Mouse (Mus musculus) cerebellum, adult 8-10 months (tissue): ENCODE measurements around the gene Rasal1.

Experiments used
- DNase-seq: peaks from one replicate; pipeline ENCODE4 v3.0.0; 2022

Rasal1 gene

DNA sequence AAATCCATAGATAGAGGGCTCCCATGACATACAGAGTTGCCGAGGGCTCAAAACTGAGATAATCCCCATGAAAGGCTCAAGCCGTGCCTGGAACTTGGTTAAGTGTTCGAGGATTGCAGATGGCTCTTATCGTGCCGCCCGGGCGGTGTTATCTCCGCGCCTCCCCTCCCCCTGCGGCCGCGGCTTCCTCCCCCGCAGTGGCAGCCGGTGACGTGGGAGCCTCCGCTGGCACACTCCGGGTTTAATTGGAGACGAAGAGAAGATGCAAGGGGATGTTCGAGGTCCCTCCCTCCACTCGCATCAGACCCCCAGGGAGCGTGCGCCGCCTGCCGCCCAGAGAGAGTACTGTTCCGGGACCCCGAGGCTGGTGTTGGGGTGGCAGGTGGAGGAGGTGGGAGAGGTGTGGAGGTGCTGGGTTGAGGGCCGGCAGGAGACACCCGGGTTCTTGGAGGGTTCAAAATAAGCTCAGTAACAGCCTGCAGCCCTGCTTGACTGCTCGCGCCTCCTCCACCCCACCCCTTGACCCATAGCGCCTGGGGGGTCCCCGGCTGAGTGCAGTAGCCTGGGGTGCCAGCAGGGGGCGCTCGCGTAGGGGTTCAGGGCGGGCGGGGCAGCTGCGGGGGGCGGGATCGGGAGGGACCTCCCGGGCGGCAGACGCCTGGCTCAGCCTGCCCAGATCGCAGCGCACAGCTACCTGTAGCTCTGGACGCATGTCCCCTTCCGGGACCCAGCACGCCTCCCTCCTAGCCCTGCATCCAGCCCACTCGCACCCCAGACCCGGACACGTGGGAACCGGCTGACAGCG, at the start of gene Rasal1:
Gene Rasal1 (plus strand): TSS at position 244 of the 805 bp plus-strand sequence.
- peak; percentile 45 for DNase-seq

DNA sequence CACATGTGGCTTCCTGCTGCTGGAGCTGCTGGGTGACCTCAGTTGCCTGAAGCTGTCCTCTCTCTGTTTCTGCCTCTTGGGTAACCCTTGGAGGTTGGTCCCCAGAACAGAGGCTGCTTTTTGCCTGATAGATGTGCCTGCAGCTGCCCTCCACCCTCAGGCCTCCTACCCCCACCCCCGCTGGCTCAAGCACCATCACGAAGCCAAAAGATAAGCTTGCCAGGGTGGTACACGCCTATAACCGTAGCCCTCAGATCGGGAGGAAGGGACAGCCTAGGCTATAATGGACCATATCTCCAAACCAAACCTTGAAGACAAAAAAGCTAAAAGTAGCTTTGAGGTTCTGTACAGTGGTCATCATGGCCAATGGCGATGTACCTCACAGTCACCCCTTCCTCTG, 49.0 kb upstream of the Rasal1 start:
- DNase-seq = no peak

DNA sequence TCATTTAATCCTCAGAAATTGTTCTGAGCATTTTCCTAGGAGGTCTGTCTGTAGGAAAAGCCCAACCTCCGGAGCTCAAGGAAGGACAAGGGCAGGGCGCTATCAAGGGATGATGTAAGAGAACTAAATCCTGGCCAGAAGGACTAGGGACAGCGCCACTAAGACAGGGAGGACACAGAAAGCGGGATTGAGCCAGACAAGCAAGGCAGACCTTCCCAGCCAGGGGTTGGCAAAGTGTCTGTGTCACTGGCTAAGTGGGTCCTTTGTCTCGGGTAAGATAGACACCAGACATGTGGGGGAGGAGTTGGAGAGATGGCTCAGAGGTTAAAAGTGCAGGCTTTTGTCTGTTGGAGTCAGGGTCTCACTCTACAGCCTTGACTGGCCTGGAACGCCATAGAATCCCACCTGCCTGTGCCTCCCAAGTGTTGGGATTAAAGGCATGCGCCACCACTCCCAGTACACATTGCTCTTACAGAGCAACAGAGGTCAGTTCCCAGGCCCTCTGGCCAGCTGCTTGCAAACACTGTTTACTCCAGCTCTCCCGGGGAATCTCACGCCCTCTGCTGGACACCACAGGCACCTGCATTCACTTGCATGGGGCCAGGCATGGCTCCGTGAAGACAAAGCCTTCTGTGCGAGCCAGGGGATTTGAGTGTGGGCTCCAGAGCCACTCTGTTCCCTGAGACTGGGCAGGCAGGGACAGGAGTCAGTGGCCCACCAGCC, 47.5 kb upstream of the Rasal1 start:
- DNase-seq = no peak

DNA sequence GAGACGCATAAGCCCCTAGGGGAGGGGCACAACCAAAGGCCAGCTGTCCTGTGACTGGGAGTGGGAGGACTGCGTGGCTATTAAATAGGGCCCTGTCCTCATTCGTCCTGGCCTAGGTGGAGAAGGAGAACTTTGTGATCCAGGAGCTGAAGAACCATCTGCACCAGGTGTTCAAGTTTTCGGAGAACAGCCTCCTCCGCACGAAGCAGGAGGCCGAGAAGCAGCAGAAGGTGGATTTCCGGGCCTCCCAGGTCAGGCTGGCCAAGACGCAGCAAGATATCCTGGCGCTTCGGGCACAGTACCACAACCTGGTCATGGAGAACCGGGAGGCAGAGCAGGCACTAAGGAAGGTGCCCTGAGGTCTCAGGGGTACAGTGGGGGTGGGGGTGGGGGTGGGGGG, 46.4 kb upstream of the Rasal1 start:
- peak; percentile 64 for DNase-seq

DNA sequence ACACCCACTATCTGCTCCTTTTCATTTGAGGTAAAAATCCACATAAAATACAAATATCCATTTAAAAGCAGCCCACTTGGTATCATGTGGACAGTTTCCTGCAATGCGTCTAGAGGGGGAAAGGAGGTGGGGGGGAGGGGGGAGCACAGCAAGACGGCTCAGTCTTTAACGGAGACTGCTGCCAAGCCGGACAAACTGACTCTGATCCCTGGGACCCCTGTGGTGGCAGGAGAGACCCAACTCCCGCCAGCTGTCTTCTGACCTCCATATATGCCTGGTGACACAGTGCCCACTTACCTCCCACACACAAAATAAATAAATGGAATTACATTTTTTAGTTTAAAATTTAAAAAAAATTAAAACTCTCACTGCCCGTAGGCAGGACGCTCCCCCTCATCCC, 45.1 kb upstream of the Rasal1 start:
- no peak for DNase-seq

DNA sequence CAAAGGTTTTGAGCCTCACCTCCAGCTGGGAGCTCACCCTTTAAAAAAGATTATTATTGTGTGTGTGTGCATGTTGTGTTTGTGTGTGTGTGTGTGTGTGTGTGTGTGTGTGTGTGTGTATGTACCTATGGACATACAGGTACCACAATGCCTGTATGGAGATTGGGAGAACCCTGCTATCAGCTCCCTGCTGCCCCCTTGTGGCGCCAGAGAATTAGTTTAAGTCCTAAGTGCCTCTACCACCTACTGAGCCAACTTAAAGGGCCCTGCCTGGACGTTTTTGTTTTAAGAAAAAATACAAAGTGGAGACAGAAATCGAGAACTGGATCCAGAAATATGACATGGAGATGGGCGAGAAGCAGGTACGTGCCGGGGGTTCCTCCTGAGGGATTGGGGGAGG, 43.8 kb upstream of the Rasal1 start:
- DNase-seq = peak; percentile 91

DNA sequence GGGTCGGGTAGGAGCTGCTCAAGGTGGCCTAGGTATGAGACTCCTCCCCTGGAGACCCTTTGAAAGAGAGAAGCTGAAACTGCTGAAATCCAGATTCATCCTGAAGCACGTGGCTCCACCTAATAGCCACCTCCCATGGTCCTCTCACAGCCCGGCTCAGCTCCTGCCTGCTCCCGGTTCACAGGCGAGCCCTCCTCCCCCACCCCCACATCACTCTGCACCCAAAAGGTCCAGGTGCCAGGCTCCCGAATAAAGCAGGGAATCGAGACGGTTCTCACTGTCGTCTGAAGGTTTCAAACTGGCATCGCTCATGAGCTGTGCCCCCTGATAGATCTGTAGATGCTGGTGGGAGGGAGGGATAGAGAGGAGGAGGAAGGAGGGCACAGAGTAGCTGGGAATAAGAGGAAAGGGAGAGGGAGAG, 43.4 kb upstream of the Rasal1 start:
- DNase-seq = no peak

DNA sequence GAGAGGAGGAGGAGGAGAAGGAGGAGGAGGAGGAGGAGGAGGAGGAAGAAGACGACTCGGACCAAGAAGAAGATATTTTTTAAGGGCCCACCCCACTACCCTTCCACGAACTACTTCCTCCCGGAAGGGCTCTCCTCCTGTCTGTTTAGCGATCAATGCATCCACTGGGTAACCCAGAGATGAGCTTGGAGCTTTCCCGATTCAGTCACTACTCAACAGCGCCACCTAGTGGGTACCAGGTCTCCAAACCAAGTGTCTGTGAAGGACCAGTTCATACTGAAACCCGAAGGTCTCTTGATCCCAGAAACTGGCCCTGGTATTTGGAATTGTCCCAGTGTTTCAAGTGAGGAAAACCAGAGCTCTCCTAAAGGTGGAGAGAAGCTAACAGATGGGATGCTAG, 42.9 kb upstream of the Rasal1 start:
- peak; percentile 92 for DNase-seq

DNA sequence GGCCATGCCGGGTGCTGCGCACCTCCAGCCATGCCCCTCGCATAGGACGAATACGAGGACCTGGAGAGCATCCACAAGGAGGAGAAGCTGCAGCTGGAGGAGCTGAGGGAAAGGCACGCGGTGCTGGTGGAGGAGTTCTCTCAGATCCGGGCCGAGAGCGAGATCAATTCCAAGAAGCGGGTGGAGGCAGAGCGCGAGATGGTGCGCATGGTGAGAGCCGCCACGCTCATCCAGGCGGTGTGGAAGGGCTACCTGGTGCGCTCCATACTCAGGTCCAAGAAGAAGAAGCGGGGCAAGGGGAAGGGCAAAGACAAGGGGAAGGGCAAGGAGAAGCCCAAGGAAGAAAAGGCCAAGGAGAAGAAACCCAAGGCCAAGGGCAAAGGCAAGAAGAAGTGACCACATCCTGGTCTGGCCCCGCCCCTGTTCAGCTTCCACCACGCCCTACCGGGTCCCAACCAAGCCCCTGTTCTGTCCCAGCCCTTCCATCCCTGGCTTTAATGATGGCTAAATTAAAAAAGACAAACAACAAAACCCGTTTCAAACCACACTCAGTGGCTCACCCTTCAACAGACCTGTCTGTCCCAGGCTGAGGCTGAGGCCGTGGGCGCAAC, 41.9 kb upstream of the Rasal1 start:
- no peak for DNase-seq

DNA sequence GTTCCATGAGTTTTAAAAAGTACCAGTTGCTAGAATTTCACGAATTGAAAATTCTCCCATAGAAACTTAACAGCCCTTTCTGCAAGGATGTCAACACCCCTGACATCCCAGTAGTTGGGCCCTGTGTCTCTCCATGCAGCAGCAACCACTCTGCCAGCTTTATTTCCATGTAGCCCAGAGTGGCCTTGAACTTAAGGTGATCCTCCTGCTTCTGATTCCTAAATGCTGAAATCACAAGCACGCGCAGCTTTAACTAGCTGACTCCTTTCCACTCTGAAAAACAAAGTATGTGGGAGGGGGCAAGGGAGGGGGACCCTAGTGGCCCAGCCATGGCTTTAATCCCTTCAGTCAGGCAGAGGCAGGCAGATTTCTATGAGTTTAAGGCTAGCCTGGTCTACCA, 41.3 kb upstream of the Rasal1 start:
- DNase-seq = no peak

DNA sequence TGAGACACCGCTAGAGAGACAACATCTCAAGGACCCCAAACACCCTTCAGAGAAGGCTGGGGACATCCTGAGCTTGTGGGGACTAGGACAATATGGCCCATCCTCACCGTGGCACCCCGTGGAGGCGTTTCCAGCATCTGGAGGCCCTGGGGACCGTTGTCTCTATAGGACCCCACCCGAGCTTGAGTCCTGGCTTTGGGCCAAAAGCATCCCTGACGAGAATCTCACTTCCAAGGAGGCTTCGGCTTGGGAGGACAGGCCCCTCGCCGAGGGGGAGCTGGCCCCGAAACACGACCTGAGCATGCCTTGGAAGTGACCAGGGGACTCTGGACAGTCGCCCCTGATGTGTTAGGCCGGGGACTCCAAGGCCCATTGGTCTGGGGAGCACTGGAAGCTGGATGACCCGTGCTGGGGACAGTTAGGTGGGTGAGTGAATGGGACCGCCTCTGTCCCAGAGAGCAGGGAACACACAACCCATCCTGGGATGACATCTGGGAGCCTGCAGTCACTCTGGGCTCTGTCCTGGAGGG, 39.3 kb upstream of the Rasal1 start:
- DNase-seq = no peak

DNA sequence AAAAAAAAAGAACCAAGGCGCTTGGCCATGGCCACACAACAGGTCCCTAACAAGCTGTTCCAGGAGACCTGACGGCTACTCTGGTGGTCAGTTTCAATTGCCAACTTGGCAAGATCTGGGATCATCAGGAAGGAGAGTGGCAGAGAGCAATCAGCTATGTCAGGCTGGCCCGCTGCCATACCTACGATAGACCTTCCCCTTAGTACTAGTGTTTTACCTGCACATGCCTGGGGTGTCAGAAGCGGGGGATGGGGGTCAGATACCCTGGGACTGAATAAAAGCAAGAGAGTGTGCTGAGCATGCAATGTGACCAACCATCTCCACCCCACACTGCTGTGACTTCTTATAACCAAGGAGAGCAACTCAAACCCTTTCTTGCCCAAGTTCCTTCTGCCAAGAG, 37.7 kb upstream of the Rasal1 start:
- DNase-seq = no peak

DNA sequence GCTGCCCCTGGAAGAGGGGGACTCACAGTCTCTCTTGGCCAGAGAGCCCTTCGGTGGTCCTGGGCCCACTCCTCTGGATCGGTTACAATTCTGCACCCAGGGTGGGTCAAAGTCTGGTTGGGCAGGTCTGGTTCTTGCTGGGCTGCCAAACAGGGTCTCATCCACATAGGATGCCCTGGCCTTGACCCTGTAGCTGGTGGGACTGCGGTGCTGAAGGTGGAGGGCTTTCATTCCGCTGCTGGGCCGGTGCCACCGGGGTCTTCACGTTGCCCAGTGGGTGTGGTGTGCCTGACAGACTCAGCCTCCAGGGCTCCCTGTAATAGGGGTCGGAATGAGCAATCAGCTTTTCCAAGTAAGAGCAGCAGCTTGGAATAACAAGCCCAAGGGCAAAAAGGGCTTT, 37.2 kb upstream of the Rasal1 start:
- DNase-seq = no peak

DNA sequence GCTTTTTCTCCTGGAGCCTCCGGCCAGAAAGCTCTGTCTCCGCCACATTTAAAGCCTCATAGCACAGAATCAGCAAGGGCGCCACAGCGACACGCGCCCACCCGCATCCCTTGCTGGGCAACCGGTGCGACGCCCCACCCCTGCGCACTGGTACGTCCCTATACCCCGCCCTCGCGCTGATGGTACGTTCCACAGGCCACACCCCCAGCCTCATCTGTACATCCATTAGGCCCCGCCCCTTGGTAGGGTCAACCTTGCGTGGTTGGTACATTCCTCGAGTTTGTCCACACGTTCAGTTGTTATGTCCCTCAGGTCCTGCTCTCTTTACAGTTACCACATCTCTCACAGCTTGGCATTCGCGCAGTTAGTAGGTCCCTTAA, 36.2 kb upstream of the Rasal1 start, which contains the start of the genes Rita1 and Ddx54:
Gene Rita1 (minus strand): TSS at position 148 of the 380 bp plus-strand sequence.
Gene Ddx54 (plus strand): TSS at position 298 of the 380 bp plus-strand sequence.
- peak; percentile 100 for DNase-seq

DNA sequence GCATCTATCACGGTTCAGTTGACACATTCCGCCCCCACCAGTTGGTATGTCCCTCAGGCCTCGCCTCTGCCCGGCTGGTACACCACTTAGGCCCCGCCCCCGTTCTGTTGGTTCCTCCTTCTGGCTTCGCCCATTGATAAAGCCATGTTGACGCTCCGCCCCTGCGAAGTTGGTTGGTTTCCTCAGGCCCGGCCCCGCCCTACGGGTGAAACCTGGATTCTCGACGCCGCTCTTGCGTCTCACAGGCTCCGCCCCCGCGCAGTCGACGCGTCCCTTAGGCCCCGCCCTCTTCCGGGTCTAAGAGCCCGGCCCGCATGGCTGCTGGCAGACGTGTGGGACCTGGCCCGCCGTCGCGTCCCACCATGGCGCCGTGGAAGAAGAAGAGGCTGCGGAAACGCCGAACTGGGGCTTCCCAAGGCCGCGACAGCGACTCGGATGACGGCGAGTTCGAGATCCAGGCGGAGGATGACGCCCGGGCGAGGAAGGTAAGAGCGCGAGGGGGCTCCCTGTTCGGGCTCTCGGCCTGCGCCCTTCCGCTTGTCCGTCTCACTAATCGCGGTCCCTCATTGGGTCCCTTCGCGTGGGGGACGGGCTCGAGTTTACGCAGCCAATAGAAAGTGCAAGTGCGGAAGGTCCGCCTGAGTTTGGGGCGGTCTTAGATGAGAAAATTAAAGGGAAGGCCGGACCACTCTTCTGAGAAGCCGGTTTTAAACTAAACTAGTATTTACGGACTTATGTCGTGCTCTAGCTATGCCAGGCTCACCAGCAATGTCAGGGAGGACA, 35.6 kb upstream of the Rasal1 start:
- peak; percentile 100 for DNase-seq

DNA sequence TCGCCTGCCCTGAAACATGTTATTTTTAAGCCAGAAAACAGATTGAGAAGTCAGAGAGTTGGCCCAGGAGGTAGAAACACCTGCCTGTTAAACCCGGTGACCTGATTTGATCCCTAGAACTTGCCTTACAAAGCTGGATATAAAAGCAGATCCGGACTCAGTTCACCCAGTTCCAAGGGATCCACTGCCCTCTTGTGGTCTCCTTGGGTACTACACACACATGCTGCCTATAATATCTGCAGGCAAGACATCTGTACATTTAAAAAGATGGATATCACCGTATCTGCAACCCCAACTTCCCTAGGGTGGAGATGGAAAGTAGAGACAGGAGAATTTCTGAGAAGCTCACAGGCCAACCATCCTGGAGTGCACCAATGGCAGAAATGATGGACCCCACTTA, 32.7 kb upstream of the Rasal1 start:
- DNase-seq = no peak

DNA sequence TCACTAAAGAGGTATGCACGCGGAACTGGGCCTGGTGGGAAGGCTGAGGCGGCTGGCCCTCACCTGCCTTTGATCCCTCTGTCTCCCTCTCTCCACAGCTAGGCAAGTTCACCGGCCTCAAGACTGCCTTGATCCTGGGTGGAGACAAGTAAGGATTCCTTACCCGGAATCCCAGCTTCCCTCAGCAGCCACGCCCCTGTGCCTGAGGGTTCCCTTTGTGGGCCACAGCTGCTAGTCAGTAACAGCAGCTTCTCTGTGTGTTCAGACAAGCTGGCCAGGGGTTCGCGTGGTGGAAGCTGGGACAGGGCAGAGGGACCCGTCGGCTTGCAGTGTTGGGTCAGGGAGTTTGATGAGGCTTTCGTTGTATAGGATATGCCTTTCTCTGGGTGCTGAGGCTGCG, 29.8 kb upstream of the Rasal1 start:
- DNase-seq = no peak

DNA sequence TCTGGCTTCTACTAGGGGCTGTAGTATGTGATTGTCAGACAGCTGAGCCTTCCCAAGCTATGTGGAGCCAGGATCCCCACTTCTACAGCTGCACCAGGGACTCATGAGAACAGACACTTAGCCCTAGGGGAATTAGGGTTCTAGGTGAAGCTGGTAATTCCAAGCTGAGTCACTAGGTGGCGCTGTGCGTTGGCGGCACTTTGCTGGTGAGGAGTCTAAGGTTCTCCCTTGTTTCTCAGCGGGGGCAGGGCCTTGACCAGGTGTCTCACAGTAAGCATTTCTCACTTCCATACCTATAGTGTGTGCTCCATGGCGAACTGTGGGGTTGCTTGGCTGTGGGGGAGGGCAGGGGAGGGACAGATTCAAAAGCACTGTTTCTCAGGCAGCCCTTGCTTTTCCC, 29.4 kb upstream of the Rasal1 start:
- DNase-seq = peak; percentile 69

DNA sequence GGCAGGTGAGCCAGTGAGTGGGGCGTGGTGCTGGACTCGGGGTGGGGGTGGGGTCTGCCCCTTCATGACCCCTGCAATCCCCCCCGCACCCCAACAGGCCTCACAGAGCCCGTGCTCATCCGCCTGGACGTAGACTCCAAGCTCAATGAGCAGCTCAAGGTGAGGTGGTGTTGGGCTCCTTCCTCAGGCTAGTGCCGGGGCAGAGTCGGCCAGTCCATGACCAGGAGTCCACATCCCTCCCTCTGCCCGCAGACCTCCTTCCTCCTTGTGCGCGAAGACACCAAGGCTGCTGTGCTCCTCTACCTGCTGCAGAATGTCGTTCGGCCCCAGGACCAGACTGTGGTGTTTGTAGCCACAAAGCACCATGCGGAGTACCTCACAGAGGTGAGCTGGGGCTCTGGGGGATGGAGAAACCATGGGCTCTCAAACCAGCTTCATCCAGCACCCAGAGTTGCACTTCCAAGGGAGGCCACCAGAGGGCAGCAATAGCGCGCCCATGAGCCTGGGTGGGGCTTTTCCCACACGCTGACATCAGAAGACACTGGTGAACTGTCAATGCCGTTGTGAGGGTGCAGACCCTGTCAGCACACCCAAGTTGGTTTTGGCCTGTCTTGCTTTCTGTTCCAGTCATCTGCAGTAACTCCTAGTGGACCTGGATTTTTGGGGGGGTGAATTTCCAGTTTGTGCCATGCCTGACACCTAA, 28.1 kb upstream of the Rasal1 start:
- DNase-seq = peak; percentile 82

DNA sequence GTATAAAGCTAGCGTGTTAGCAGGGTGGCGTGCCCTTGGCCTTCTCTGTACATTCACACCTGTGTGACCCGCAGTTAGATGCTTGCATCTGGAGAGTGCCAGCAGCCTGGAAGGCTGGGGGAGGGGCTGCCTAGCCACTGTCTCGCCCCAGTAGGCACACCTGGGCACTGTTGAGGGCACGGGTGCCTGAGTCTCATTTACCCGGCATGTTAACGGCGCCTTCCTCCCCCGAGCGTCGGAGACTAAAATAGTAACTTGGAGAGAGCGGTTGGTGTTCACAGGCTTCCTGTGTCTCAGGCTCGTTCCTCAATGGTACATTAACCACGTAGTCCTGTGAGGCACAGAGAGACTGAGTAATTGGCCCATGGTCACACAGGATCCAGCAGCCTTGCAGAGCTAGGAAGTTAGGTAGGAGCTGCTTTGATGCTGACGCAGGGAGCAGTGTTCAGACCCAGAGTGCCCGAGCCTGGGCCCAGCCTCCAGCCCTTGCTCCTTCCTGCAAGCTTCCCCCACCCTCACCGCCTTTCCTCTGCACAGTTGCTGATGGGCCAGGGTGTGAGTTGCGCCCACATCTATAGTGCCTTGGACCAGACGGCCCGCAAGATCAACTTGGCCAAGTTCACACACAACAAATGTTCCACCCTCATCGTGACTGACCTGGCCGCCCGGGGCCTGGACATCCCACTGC, 27.4 kb upstream of the Rasal1 start:
- no peak for DNase-seq

DNA sequence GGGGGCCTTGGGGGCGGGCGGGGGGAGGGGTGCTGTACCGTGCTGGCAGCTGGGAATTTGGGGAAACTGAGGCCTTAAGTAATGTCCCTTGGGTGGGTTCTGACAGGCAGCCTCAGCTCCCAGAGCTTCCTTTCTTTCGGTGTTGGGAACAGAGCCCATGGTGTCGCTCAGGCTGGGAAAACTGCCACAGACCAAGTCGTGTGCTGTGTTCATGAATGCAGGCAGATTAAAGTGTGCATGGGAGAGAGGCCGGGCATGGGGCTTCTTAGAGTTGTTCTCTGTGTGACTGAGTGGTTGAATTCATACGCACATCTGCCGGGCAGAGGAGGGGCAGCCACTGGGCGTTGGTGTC, 26.8 kb upstream of the Rasal1 start:
- no peak for DNase-seq
